Mouse (Mus musculus): Measurements from ENCODE around the gene Sptbn2. TPM values are rescaled to one million over a fixed set of nuclear protein-coding genes. Genes with fewer than 3 reads are reported as not detected.

The Sptbn2 gene
- 1 to 10 TPM in 1 of 2 experiments, under 1 TPM in 1; 0.58 to 1.3 TPM for total RNA-seq (2021)
- long read RNA-seq, experiment 1: 0 reads
- long read RNA-seq, experiment 2: 0 reads

GRCm38 (mm10) chr19:4711098-4711600 is at the start of gene Sptbn2:
Sptbn2 (plus strand) TSS chr19:4711167.
- DNase-seq (ENCODE audit: low spot score in 2 of 2): no peak

GRCm38 (mm10) chr19:4666815-4667214 is 44.2 kb upstream of the Sptbn2 start:
- DNase-seq (ENCODE audit: low spot score in 2 of 2): no peak

DNA sequence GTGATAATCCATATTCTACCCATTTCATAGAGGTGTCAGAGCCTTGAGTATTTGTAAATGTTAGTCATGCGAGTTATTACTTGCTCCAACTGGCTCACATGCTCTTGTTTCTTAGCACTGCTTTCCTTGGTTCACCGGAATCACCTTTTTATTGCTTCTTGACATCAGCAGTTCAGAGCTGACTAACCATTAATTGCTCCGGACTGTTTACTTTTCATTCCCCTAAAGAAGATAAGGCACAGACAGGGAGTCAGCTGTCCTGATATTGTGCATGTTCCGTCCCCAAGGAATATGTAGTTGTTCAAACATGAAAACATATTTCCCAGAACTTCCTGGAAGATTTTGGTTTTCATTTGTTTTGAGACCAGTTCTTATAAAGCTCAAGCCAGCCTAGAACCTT is 40.2 kb upstream of the Sptbn2 start:
- no peak for DNase-seq (ENCODE audit: low spot score in 2 of 2)

- no peak for DNase-seq (ENCODE audit: low spot score in 2 of 2)
Measured at GRCm38 (mm10) chr19:4672401-4672800, 38.6 kb upstream of the Sptbn2 start.

DNA sequence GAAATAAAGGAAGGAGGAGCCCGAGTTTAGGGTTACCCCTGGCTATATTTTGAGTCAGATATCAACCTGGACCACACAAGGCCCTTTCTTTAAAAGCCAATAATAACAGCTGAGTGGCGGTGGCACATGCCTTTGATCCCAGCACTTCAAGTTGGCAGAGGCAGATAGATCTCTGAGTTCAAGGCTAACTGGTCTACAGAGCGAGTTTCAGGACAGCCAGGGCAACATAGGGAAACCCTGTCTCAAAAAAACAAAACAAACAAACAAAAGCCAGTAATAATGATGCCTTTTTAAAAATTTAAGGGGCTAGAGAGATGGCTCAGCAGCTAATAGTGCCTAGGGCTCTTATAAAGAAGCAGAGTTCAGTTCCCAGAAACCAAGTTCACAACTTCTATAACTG is 16.6 kb upstream of the Sptbn2 start:
- DNase-seq (ENCODE audit: low spot score in 2 of 2): no peak

DNA sequence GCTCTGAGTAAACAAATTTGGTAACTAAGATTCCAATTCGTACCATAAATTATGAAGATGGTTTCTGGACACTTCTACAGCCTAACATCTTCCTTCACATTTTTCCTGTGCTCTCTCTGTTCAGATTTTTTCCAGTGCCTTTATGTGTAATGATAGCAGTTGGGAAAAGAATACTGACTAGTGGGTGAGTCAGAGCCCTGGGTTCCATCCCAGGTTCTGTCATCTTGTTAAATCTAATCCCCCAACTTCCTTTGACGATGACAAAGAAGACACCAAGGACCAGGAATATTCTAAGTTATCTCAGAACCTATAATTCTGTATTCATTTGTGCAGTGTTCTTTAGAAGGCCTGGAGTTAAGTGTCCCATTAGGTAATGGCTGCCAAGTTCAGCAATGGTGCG is 13.8 kb upstream of the Sptbn2 start:
- DNase-seq (ENCODE audit: low spot score in 2 of 2): no peak

DNA sequence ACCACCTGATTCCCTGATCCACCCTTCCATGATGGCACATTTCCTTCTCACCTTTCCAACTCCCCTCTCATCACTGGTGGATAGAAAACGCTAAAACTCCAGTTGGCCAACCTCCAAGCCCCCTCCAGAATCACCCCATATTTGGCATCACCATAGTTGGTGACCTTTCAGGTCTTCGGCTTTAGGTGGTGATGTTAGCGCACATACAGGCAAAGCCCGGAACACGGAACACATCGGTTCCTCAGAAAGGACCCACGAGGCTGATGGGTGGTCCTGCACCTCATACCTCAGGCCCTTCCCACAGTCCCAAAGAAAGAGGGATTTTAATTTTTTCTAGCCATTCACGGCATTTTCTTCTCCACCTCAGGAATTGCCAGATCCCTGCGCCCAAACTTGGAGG is 13.2 kb upstream of the Sptbn2 start:
- DNase-seq (ENCODE audit: low spot score in 2 of 2): no peak

DNA sequence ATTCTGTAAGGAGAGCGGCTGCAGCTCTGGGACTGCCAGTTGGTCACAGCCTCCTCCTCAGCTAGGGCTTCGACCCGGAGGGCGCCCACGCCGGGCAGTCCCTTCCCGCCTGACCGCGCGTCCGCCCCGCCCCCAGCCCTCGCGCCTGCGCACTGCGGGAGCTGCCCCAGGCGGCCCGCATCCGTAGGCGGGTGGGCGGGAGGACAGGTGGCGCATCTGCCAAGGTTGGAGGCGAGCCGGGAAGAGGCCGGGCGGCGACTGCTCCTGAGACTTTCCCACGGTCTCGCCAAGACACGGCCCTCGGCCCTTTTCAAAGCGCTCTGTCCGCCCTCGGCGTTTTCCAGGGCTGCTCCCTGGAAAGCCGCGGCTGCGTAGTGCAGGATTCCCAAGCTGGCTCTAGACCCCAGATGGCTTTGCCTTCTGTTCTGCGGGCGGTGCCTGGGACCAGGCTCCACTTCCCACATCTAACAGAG is 12.7 kb upstream of the Sptbn2 start, which contains the start of gene Gm960:
TSS of gene Gm960 (minus strand) at position 464 of the 473 bp plus-strand sequence.
- DNase-seq (ENCODE audit: low spot score in 2 of 2): peak; percentile 77 to 82

- DNase-seq (ENCODE audit: low spot score in 2 of 2): no peak
Measured at GRCm38 (mm10) chr19:4698856-4699255, 12.1 kb upstream of the Sptbn2 start.

DNA sequence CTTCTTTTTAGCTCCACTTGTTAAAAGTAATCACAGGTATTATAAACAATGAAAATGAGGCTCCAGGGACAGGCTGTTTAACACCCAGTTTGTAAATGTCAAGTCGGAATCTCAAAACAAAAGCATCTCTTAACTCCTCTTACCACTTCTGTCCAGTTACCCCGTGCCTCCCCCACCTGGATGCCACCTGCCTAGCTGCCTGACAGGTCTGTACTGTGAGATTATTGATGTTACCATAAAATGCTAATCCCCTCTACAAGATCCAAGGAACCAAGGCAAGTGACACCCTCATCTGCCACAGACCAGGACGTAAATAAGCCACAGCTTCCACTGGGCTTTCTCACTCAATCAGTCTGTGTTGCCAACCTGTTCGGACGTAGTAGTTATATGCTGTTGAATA is 11.1 kb upstream of the Sptbn2 start:
- no peak for DNase-seq (ENCODE audit: low spot score in 2 of 2)

DNA sequence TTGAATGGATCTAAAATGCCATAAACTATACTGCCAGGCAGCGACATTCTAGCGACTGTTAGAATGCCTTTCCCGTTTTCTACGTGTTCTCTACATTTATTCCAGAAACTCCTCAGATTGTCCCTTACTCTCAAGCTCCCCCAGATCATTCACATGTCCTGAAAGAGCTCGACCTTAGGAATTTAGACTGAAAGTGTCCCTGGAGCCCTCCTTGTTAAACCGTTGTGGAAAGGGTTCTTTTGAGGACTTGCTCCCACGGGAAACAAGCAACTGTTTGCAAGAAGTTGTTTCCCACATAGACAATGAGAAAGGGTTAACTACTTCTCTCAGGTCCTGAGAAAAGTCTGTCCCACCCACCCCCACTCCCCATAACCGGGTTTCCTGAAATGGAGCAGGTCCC is 10.3 kb upstream of the Sptbn2 start:
- no peak for DNase-seq (ENCODE audit: low spot score in 2 of 2)

- no peak for DNase-seq (ENCODE audit: low spot score in 2 of 2)
Measured at GRCm38 (mm10) chr19:4701221-4701620, 9.7 kb upstream of the Sptbn2 start.

DNA sequence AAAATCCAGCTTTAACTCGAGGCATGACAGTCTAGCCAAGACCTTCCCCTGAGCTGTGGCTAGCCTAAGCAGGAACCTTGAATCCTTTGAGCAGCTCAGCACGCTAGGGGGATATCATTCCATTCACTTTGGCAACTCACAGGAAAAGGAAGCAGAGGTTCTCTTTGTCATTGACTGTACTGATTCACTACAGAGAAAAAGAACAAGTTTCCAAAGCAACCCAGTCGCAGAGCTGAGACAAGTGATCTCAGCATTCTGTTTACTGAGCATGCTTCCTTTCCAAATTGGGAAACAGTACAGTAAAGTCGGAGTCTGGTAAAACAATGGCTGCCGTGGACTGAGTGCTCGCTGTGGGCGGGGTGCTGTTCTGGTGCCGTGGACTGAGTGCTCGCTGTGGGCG is 2.2 kb upstream of the Sptbn2 start:
- DNase-seq (ENCODE audit: low spot score in 2 of 2): no peak

GRCm38 (mm10) chr19:4711601-4712155 is 711 bp downstream of the Sptbn2 start:
- DNase-seq (ENCODE audit: low spot score in 2 of 2): no peak

GRCm38 (mm10) chr19:4712156-4712780 is 1.3 kb downstream of the Sptbn2 start:
- no peak for DNase-seq (ENCODE audit: low spot score in 2 of 2)

DNA sequence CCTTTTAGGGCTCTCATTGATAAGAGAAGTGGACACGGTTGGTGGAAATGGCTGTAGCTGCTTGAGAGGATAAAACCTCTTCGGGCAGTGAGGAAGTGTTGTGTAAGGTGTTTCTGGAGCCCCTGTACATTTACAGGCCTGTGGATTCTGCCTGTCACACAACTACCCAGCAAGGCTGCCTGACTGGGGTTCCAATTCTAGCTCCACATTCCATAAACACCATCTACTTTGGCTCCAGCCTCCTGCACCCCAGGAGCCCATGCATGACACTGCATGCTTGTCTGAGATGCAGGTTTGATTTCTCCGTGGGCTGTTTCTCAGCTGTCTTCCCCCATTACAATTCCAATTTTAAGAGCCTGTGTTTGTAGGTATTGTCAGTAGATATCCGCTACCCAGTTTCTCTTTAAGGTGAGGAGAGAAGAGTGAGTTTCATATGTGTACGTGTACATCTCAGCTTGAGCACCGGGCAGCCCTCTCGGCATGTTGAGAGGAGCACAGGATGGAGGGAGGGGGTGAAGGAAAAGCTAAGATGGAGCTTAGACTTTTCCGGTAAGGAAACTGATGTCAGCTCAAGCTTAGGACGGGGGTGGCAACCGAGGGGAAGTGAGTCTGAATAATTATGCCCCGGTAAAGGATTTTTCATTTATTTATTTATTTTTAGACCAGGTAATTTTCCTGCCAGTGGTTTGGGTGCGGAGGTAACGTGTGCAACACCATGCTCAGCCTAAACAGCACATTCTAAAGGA is 2.0 kb downstream of the Sptbn2 start:
- no peak for DNase-seq (ENCODE audit: low spot score in 2 of 2)

DNA sequence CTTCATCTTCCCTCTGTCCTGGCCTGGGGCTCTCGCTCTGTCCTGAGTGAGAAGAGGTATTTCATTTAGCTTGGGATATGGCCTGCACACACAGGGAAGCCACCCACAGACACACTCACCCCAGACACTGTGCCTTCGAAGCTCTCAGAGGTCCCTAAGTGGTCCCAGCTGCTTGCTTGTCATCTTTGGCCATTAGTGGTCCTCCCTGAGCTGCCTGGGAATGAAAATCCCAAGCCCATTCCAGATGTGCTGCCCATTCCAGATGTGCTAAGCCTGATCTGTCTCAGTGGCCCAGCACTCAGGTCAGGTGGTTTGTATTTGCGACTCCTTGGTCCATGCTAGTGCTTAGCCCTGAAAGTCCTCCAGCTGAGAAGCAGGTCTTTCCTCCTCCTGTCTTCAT is 2.9 kb downstream of the Sptbn2 start:
- no peak for DNase-seq (ENCODE audit: low spot score in 2 of 2)

DNA sequence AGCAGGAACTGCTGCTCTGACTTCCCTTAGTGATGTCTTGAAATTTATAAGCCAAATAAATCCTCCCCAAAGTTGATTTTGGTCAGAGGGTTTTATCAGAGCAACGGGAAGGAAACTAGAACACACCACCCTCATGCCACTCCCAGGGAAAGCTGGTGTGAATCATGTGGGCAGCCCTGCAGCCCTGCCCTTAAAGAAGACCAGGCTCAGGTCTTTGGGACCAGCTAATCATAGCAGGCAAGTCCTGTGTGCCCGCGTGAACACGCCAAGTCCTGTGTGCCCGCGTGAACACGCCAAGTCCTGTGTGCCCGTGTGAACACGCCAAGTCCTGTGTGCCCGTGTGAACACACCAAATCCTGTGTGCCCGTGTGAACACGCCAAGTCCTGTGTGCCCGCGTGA is 5.8 kb downstream of the Sptbn2 start:
- DNase-seq (ENCODE audit: low spot score in 2 of 2): no peak

GRCm38 (mm10) chr19:4717281-4717680 is 6.3 kb downstream of the Sptbn2 start:
- DNase-seq (ENCODE audit: low spot score in 2 of 2): no peak

GRCm38 (mm10) chr19:4718716-4719115 is 7.7 kb downstream of the Sptbn2 start:
- DNase-seq (ENCODE audit: low spot score in 2 of 2): no peak

DNA sequence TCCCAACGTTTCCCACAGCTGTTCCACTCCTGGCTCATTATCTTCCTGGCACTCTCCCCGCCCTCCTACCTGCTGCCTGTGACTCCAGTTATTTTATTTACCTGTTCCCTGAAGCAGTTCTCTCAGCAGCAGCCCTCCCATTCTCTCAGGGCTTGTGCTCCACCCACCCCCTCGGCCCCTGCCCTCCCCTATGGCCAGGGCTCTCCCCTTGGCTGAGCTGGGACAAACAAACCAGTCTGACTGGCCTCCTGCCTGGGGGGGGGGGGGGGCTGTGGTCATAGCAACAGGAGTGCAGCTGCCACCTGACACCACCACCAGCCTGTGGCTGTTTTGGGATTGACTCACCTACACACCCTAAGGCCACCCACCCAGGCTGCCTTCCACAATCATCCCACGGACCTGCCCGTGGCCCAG is 8.4 kb downstream of the Sptbn2 start:
- DNase-seq (ENCODE audit: low spot score in 2 of 2): no peak

GRCm38 (mm10) chr19:4720112-4720511 is 9.1 kb downstream of the Sptbn2 start:
- no peak for DNase-seq (ENCODE audit: low spot score in 2 of 2)
